Mouse (Mus musculus) kidney, postnatal 36 days (tissue): ENCODE measurements around the gene Ndufa5.

Experiments
- DNase-seq, 2 experiments: peaks; one replicate each; pipeline ENCODE4 v3.0.0; 2021 to 2022; ENCODE audit warnings: mixed read lengths in 2 of 2

Ndufa5 gene

DNA sequence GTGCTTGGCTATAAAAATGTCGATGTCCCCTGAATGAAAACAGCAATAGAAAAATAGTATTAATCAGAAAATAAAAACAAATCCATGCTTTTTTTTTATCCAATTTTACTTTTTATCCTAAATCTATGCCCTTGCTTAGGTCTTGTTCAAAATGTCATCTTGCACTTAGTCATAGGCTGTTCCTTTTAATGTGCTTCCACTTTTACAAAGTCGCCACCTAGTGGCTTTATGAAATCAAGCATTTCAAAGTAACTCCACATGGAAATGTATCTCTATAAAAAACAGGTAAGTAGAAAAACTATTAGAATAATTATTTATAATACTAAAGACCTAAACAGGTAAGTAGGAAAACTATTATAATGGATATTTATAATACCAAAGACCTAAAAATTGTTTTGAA lies 11.6 kb downstream of the Ndufa5 start:
- DNase-seq: peak in 1 of 2 experiments; percentile 27

DNA sequence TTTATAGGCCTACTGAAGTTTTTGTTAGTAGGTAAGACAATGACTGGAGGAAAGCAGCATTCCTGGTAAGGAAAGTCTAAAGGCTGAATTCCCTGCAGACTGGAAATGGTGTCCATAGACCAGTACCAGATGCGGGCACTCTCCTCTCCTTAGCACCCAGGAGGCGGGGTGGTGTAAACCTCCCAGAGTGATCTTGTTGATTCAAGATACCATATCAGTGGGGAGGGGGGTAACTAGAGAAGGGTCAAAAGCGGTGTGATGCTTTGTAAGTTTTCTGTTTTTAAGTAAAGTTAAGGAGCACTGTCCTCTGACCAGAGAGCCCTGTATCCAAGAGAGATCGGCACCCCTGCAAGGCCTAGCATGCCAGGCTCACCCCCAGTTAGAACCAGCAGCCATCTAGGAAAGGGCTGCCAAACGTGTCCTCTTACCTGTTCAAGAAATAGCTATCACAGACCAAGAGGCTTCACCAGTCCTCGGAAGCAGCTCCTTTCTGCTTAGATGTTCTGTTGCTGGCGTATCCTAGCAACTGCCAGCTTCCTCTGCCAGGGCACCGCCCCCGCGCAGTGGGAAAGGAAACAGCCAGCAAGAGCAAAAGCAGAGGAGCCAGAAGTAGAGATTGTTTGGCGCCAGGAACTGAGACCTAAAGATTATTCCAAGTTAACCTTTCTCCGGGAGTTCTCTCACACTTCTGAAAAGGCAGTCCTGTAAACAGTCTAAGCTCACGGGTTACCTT lies 13.1 kb downstream of the Ndufa5 start, which contains the start of gene Iqub:
Gene Iqub, minus strand, starts transcription at position 516 of the 733 bp plus-strand sequence.
- peak; percentile 54 to 72 for DNase-seq

DNA sequence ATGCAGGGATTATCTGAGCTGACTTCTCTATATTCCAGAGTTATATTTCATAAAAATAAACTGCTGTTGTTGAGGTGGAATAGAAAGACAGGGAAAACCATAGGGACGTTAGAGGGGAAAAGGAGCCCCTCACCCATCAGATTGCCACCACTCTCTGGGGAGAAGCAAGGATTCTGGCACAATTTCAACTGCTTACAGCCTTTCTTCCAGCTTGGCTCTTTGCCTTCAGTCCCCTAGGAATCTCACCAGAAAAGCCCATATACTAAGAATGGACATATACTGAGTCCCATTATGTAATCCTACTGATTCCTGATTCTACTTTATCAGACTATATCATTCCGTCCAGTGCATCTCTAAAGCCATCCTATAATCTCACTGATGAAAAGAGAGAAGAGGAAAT lies 23.7 kb downstream of the Ndufa5 start:
- DNase-seq: no peak

DNA sequence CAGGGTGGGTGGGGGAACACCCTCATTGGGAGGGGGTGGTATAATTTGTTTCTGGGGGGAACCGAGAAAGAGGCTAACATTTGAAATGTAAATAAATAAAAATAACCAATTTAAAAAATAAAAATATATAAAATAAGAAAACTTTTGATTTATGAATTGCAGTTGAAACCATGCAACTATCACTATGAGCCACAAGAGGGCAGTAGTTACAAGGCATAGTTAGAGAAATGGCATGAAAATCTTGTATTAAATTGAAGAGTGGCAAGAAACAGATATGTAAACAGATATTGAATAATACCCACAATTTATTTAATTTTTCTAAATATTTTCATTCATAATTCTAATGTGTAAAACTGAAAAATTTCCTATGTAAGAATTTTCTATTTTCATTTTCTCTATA lies 37.5 kb downstream of the Ndufa5 start:
- DNase-seq: peak; percentile 3 to 4

DNA sequence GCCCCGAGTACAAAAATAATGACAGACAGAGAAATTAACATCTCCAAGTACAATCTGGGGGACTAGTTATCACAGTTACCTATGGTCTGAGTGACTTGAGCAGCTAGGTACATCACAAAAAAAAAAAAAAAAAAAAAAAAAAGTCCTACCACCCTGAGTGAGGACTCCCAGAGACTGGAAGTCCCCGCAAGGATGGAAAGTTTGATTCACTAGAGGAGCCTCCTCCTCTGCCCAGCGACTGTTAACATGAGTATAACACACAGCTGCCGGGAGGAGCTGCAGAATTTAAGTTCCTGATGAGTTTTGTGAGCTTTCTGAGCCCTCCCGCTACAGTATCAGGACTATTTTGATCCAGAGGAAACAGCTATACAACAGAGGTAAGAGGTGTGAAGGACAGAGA lies 41.3 kb downstream of the Ndufa5 start:
- no peak for DNase-seq

DNA sequence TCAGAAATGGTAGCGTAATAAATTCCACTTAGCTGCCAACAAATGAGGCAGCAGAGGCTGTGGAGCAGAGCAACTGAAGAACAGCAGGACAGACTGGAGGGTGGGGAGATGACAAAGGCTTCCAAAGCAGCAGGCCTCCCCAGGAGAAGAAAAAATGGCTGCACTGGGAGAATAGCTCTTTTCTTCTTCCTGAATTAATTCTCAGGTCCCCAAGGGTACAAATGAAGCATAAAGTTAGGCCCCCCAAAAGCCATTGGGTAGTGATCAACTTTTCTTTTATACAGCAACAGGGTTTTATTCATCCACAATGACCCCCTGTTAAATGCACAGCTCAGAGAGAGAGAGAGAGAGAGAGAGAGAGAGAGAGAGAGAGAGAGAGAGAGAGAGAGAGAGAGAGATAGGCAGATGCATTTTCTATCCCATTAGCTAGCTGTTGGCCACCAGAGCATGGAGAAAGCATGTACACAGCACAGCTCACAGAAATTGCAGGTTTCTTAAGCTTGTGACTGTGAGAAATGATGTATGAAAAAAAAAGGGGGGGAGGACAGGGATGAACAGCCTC lies 57.2 kb downstream of the Ndufa5 start:
- DNase-seq: no peak

DNA sequence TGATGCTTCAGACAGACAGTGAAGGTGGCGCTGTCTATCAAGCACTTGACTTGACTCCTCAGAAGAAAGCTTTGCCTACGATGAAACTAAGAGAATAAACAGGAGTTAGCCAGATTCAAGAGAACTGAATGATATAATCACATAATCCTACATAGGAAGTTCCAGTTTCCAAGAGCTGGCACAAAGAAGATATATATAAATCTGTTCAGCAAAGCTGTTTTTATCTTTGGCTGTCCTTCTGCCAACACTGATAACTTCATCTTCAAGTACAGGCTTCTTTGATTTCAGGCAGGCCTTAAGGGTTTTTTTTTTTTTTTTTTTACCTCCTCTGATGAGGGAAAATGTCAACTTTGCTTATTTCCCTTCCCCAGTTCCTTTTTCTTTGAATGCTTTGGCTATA lies 57.7 kb downstream of the Ndufa5 start:
- DNase-seq: no peak
